Mouse (Mus musculus): ENCODE results near the gene Kdelc1.

Gene Kdelc1

DNA sequence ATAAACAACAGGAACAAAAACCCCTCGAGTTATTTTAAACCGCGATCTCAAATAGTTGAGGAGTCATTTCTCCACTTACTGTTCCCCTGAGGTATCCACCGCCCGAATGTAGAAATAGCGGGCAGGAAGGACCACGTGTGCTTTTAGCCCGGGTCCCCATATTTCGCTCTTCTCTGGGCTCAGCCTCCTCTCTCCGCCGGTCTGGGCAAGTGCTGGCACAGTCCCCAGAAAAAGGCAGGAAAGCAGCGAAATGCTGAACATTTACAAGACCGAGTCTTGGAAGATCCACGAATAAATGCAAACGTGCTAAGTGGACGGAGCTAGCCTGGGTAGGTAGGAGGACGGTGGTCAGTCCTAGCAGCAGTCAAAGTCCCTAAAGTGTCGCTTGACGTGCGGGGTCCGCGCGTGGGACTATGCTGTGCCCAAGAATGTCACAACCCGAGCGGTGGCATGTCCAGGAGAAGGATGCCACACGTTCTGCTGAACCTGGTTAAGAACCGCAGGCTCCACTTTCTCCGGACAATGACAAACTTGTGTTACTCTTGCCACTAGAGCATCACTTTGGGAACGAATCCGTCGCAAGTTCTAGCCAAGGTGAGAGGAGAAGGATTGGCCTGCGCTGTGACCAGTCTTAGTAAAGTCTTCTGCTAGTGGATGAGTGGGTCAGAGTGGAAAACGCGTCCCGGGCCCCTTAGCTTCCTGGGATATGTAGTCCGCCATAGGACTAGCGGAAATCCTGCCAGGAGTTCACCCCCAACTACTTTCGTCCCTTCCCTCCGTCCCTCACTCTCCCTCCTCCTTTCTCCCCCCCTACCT, at the start of gene Kdelc1, which contains the start of gene Bivm:
TSS of gene Kdelc1 (minus strand) at position 570 of the 816 bp plus-strand sequence.
TSS of gene Bivm (plus strand) at position 719 of the 816 bp plus-strand sequence.
- peak; percentile 95 for DNase-seq (ENCODE audit: low spot score)

DNA sequence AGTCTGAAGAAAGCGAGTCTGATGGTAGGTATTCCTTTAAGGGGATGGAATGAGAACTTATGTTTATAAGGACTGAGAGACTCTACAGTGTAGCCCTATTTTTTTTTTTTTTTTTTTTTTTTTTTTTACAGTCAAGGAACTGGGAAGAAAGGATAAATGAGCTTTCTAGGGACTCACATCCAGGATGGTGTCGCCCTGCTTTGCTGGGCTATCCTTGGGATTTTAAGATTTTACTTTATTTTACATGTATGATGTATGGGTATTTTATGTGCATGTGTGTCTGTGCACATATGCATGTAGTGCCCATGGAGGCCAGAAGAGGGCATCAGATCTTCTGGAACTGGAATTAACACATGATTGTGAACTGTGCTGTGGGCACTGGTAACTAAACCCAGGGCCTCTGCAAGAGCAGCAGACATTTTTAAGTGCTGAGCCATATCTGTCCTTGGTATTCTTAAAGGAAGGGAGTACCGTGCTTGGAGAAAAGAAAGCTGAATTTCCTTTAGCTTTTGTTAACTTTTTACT, 49.3 kb upstream of the Kdelc1 start:
- no peak for DNase-seq (ENCODE audit: low spot score)

DNA sequence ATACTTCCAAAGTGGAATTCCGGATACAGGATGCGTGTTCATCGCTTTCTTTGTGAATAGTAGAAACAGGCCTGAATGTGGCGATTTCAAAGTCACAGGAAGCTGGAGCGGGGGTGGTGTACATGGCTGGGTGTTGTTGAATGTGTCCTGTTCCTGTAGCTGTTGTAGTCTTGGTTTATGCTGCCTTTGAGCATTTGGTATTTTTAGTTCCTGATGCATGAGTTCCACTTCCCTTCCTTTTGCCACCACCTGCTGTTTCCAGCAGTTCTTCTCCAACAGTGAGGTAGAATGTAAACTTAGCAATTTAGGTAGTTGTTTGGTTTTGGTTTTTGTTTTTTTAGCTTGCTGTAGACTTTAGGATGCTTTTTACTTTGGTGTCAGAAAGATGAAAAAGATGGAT, 43.8 kb upstream of the Kdelc1 start:
- DNase-seq (ENCODE audit: low spot score): no peak

DNA sequence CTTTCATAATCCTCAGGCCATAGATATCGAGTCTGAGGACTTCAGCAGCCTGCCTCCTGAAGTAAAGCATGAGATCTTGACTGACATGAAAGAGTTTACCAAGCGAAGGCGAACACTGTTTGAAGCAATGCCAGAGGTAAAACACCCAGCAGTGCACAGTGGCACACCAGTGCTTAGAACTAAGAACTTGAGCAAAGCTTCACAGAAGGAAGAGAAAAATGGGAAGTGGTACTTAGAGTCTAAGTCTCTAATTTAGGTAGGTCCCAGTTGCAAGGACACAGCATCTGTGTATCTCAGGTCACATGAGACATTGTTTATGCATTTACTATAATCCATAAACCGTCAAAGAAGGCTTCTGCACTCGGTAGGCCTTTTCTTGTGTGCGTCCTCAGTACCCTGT, 43.2 kb upstream of the Kdelc1 start:
- DNase-seq (ENCODE audit: low spot score): no peak

DNA sequence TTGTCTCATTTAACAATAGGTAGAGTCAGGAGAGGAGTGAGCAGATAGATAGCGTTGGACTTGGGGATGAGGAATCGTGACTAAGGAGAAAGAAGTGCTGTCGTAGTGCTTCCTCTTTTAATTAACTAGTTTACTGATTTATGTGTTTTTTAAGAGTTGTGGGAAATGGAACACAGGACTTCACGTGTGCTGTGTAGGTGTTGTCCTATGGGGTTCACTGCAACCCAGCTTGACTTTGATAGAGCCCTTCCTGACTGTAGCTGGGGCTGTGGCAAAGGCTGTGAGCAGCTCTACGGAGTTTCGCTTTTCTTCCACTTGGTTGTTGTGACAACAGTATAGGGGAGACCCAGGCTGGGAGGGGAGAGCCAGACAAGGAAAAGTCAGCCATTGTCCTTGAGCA, 39.7 kb upstream of the Kdelc1 start:
- no peak for DNase-seq (ENCODE audit: low spot score)

DNA sequence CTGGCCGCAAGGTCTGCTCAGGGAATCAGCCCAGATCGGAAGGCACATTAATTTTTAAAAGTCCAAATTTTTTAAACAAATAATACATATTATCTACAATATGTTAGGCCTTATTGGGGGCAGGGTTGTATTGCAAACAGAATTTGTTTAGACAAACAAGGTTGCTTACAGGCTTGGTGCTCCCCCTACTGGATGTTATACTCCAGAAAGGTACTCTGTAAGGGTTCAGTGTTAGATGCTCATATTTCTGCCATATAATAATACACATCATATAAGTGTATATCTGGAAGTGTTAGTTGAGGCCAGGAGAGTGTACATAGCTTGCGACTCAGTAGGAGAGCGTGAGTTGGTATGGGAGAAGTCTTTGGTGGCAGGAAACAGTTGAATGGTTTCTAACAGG, 36.7 kb upstream of the Kdelc1 start:
- DNase-seq (ENCODE audit: low spot score): peak; percentile 31

DNA sequence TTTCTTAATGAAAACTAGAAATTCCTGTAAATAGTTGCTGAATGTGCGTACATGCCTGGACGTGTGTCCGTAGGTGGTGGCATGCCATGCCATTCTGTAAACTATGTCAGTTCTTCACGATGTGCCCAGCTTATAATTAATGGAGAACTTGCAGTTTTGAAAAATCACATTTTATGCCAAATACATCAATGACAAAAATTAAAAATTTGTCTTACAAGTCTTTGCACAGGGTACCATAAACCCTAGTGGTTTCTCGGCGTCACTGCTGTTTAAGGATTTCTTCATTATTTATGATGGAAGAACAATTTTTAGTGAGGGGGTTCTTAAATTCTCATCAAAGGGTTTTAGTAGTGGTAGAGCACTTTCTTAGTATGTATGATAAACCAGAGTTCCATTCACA, 30.1 kb upstream of the Kdelc1 start:
- DNase-seq (ENCODE audit: low spot score): peak; percentile 46

DNA sequence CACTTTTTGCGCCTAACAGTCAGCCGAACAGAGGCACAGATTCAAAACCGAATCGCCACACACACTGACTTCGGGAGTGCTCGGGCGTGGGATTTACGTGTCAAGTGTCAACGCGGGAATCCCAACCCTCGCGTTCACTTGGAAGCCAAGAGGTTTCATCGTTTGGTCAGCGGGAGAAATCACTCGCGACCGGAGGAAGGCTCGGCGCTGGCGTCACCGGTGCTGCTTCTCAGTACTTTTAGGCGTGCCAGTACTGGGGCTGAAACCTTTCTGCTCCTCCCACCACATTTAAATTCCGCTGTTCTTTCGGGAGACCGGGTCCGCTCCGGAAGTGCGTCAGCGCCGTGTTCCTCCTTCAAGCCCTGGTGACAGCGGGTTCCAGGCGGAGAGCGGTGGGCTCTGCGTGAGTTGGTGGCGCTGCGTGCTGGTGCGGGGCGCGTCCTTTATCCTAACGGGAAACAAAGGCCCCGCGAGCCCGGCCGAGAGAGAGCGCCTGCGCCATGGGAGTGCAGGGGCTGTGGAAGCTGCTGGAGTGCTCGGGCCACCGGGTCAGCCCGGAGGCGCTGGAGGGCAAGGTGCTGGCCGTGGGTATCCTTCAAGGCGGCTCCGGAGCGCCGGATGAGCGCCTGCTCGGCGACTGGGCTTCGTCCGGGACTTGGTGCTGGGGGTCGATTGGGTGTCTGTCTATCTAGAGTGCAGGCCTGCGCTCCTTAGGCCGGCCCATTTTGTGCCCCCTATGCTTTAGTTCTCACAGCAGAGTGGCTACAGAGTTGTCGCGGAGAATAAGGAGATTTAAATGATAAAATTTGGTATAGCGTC, 29.2 kb upstream of the Kdelc1 start, which contains the start of gene Ercc5:
TSS of gene Ercc5 (plus strand) at position 182 of the 819 bp plus-strand sequence.
- DNase-seq (ENCODE audit: low spot score): peak; percentile 89

DNA sequence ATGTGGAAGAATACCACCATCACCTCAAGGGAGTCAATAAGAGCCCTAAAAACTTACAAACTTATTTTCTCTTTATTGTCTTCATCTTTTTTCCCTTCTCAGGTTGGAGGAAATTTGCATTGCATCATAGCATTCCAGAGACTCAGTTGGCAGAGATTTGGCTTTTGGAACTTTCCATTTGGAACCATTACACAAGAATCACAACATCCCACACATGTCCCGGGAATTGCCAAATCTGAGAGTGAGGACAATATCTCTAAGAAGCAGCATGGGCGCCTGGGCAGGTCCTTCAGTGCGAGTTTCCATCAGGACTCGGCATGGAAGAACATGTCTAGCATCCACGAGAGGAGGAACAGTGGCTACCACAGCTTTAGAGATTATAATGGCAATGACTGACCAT, 24.1 kb upstream of the Kdelc1 start:
- no peak for DNase-seq (ENCODE audit: low spot score)

DNA sequence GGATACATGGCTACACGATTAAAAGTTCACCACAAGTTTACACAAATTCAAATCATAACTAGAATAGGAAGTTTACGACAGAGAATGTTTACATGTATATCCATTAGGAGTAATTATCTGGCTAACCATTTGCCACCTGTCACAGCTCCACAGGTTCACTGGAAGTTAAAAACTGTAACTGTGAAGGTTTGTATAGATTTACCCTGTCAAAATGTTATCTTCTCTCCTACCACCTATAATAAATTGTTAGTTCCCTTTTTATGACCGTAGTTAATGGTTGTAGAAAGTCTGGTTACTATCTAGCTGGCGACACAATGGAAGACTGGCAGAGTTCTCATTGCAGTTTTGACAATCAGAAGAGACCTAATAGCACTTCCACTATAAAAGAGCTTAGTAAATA, 21.6 kb upstream of the Kdelc1 start:
- DNase-seq (ENCODE audit: low spot score): no peak

DNA sequence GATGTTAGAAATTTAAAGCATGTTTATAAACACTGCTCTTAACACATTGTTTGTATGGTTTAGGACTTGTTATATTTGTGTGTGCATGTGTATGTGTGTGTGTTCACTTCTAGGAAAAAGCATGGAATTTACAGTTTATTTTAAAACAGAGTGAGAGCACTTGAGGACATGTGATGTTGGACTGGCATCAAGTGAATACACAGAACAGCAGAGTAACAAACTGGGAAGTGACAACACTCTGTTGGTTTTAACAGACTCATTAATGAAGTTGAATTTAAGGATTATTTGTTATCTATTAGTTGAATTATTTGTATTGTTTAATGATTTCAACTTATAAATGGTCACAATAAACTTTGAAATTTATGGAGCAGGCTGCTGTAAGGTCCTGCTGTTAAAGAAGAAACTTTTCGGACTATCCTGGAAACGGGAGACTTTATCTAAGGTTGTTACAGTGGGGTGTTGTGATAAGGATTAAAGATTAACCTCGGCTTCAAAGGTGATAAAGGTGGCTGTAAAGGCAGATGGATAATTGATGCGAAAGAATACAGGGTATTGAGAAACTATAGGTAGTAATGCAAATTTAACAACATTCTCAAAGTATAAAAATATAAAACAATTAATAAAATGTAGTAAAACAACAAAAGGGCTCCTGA, 11.4 kb upstream of the Kdelc1 start:
- no peak for DNase-seq (ENCODE audit: low spot score)

DNA sequence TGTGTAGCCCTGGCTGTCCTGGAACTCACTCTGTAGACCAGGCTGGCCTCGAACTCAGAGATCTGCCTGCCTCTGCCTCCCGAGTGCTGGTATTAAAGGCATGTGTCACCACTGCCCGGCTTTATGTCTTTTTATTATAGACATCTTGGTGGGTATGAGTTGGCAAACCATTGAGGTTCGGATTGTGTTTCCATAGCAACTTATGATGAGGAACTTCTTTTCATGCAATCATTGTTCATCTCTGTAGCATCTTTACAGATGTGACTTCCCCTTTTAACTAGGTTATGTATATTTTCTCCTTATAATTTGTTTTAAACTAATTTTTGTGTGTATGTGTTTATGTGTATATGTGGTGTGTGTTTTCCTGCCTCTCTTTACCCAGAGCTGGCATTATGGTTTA, 7.0 kb upstream of the Kdelc1 start:
- DNase-seq (ENCODE audit: low spot score): no peak

DNA sequence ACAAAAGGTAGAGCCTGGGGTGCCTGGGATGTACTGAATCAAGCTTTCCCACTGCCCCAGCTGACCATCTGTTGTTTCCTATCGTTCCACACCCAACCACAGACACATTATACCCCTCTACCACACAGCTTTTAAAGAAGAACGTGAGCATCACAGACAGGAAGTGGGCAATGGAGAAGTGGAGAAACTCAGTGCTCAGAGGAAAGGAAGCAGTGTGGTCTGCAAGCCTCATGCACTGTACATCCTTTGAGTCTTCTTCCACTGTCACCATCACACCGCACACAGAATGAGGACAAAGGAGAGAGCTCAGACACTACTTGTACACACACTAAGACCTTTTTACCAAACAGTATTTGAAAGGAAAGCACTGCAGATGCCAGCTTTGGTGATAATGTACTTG, 3.6 kb upstream of the Kdelc1 start:
- DNase-seq (ENCODE audit: low spot score): no peak

DNA sequence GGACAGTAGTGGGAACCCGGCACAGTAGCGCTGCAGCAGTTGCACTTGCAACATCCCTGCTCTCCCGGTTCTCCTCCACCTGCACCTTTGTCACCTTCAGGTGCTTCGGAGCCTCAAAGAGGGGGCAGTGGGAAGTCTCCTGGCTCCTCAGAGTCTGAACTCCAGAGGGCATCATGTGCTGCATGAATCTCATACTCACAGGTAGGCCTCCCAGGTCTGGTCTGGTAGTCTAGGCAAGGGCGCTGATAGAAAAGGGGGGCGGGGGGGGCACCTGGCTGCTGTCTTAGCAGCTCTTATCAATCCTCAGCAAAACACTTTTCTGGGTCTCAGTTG, 1.4 kb upstream of the Kdelc1 start:
- no peak for DNase-seq (ENCODE audit: low spot score)

DNA sequence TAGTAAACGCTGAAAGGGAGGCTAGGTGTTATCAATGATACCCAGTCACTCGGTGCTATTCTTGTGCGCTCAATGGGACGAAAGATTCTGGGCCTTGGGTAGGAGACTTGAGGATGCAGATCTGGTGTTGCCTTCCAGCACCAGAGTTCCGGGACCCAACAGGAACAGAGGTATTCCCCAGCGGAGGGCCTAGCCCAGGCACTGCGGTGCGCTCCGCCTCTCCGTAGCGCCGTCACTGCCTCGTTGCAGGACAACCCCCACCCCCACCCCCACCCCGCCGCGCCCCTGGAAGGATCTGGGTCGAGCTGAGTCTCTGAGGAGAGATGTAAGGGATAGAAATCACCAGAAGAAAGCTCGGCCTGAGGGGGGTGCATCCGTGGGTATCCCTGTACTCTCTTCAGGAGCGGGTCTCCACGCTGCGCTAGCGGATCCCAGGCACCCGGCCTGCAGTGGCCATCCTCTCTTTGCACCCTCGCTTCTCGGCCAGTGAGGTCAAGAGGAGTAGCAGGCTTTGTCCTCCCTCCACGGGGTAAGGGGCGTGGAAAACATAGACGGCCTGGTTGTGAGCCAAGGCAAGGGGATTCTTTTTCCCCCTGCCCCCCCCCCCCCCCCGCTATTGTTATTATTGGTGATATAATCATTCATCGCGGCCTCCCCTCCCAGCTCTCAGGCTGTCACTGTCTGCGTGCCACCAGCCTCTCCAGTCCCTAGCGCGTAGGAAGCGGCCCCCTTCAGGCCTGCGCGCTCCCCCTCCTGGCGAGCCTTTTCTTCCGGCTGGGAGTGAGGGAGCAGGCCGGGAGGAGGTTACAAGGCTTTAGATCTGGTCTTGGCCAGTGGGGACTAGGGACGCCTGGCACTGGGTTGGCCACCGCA, 829 bp upstream of the Kdelc1 start:
- DNase-seq (ENCODE audit: low spot score): peak; percentile 85

DNA sequence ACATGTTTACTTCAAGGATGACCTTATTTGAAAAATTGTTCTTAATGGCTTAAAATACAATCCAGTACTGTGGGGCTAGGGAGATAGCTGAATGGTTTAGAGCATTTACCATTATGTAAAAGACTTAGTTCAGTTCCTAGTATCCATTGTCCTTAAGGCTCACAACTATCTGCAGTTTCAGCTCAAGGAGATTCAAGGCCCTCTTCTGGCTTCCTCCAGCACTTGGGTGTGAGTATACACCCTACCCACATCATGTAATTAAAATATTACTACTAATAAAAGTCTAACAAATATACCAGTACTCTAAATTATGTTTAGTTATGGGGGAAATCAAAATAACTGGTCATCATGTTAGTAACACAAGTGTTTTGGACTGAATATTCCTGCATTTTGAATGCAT, 1.0 kb downstream of the Kdelc1 start:
- no peak for DNase-seq (ENCODE audit: low spot score)

DNA sequence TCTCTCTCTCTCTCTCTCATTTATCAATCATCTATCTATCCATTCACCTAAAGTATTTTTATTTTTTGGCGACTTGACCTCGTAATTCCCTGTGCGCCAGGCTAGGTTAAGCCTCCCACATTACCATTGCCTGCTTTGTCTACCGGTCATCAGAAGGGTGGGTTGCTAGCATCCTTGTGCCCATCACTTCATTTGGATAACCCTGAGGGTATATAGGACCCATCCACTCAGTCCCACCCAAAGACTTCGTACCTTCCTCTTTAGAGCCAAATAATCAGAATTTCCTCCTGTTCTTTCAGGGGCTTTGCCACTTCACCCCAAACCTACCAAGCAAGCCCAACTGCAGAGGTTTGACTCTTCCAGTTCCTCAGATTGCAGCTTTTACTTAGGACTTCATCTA, 15.7 kb downstream of the Kdelc1 start:
- DNase-seq (ENCODE audit: low spot score): peak; percentile 16

DNA sequence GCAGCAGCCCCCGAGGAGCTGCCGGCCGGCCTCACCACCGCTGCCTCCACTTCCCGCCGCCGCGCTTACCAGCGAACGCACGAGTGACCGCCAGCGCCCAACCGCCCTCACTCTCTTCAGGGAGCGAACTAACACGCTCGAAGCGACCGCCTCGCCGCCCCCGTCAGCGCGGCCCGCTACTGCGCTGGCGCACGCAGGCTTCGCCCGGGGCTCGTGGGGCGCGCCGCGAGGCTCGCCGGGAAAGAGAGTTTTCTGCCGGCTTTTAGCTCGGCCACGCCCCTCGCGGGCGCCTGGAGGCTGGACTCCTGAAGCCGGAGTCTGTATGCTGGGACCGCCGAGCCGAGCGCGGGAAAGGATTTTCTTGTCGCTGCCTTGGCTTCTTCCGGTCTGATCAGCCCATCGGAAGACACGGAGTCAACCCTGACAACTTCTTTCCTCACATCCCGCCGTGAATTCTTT, 16.3 kb downstream of the Kdelc1 start, which contains the start of gene Tex30:
TSS of gene Tex30 (minus strand) at position 183 of the 459 bp plus-strand sequence.
- peak; percentile 98 for DNase-seq (ENCODE audit: low spot score)

DNA sequence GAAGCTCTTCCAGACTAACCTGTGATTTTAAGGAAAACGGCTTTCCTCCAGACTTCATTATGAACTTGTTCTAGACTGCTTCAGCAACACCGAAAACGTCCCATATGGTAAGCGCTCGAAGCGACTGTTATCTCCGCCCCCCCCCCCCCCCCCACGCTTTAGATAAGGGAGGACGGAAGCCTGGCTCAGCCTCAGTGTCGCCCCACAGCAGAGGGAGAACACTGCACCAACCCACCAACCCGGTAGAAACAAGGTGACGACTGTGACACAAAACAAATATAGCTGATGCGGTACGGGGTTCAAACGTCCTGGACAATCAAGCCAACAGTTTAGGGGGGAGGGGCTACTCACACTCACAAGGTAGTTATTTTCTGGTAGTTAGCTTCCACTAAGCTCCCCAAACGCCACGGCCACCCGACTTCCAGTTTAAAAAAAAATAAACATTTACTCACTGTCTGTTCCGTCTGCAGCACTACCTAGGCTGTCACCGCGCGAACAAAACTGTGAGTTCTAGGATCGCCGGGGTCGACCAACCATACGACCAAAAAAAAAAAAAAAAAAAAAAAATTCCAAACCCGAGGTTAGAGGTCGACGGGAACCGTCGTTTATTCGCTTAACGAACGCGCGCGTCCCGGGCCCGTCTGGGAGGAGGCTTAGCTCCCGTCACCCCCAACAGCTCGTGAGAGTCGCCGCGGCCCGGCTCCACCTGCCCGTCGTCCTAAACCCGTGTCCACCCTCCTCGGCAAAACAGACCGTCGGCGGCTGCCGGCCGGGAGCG, 17.0 kb downstream of the Kdelc1 start:
- peak; percentile 59 for DNase-seq (ENCODE audit: low spot score)

DNA sequence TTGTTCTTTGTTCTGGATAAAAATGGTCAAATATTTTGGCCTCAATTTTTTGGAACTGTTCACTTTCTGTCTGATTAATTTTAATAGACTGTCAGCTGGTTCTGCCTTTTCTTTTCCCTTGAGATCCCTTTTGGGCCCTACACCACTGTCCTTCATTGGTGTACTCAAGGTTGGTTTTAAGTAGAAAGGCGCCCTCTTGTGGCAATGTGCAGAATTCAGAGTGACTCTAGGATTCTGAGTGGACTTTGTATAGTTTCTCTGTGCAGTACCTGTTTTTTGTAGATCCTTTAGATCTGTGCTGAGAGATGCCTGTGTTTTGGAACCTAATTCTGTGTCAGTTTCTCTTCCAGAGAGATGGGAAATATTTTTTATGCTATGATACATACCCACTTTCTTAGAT, 54.0 kb downstream of the Kdelc1 start:
- peak; percentile 74 for DNase-seq (ENCODE audit: low spot score)
